In genomic region chr11:6777566-6777965, GRCm38 (mm10) we compare ENCODE assay signal across 31 mouse cellular contexts. TPM values are rescaled to one million over a fixed set of nuclear protein-coding genes. Genes with fewer than 3 reads are reported as not detected.
DNase-seq lines count a peak whose midpoint lies in the region; ATAC-seq and TF ChIP-seq lines count a peak whose summit lies in the region.
"Had no signal": no experiment of that assay in that cellular context is flagged by ENCODE, and none has a peak within 500 bp of the region (broad histone marks: within the 10 kb centered on the region; RNA-seq: fewer than 3 reads in every experiment).

No protein-coding gene starts in this region.

- no peak overlapping the region for H3K27ac ChIP-seq in hindbrain, embryonic 14.5 days
- no peak overlapping the region for H3K27ac ChIP-seq in hindbrain, embryonic 10.5 days
- H3K27ac ChIP-seq: embryonic facial prominence, embryonic 13.5 days; embryonic facial prominence, embryonic 15.5 days; forebrain, embryonic 10.5 days; forebrain, embryonic 12.5 days had no signal

- H3K9ac ChIP-seq in hindbrain, embryonic 14.5 days, result no peak overlapping the region
- H3K9ac ChIP-seq: embryonic facial prominence, embryonic 13.5 days; embryonic facial prominence, embryonic 15.5 days; forebrain, embryonic 12.5 days had no signal

- ATAC-seq in hindbrain, embryonic 14.5 days (ENCODE audit: low FRiP score), result no peak
- ATAC-seq: forebrain, embryonic 14.5 days; forebrain, embryonic 16.5 days had no signal

- WGBS in hindbrain, embryonic 14.5 days, result 90% methylated on average over 1 of the region's 1 CpGs
- 83% methylated on average over 1 of the region's 1 CpGs for WGBS in hindbrain, embryonic 10.5 days

- H3K27me3 ChIP-seq in hindbrain, embryonic 14.5 days (ENCODE audit: control insufficient read depth, insufficient read depth, low read length), result no peaks in the 10 kb centered on the region
- H3K27me3 ChIP-seq in hindbrain, embryonic 10.5 days (ENCODE audit: insufficient read depth, poor library complexity, severe bottlenecking), result no peaks in the 10 kb centered on the region
- no peaks in the 10 kb centered on the region for H3K27me3 ChIP-seq in E14TG2a.4 (ENCODE audit: insufficient read depth, low read length)
- H3K27me3 ChIP-seq: embryonic facial prominence, embryonic 13.5 days; embryonic facial prominence, embryonic 15.5 days had no signal

- no peaks in the 10 kb centered on the region for H3K4me1 ChIP-seq in hindbrain, embryonic 14.5 days (replicated peaks; ENCODE audit: control insufficient read depth, insufficient read depth, low read length)
- peaks cover 14% of the 10 kb centered on the region; the same call in 1 of the 2 replicates for H3K4me1 ChIP-seq in hindbrain, embryonic 10.5 days (replicated peaks)
- H3K4me1 ChIP-seq in E14TG2a.4 (replicated peaks; ENCODE audit: low read depth, low read length), result peaks cover 52% of the 10 kb centered on the region
- H3K4me1 ChIP-seq: embryonic facial prominence, embryonic 13.5 days; embryonic facial prominence, embryonic 15.5 days had no signal

- TF ChIP-seq CTCF in E14TG2a.4 (conservative IDR thresholded peaks at IDR 0.05; ENCODE audit: low read length), result no peak

- no peak overlapping the region for H3K4me3 ChIP-seq in hindbrain, embryonic 14.5 days (replicated peaks; ENCODE audit: low read length)
- H3K4me3 ChIP-seq in hindbrain, embryonic 10.5 days, result no peak overlapping the region
- H3K4me3 ChIP-seq in E14TG2a.4 (replicated peaks; ENCODE audit: low read length), result peak overlapping the region; percentile 20; the same call in 1 of the 2 replicates
- H3K4me3 ChIP-seq: embryonic facial prominence, embryonic 13.5 days; embryonic facial prominence, embryonic 15.5 days; erythroblast, embryonic 14.5 days; forebrain, embryonic 10.5 days; forebrain, embryonic 12.5 days had no signal

- H3K36me3 ChIP-seq in hindbrain, embryonic 14.5 days (replicated peaks; ENCODE audit: control insufficient read depth, insufficient read depth), result no peaks in the 10 kb centered on the region
- no peaks in the 10 kb centered on the region for H3K36me3 ChIP-seq in hindbrain, embryonic 10.5 days
- peaks cover 20% of the 10 kb centered on the region for H3K36me3 ChIP-seq in E14TG2a.4 (ENCODE audit: insufficient read depth, low read length)
- H3K36me3 ChIP-seq: embryonic facial prominence, embryonic 13.5 days; embryonic facial prominence, embryonic 15.5 days; forebrain, embryonic 10.5 days; forebrain, embryonic 12.5 days had no signal

- no peak overlapping the region for H3K4me2 ChIP-seq in hindbrain, embryonic 14.5 days (replicated peaks)
- H3K4me2 ChIP-seq: embryonic facial prominence, embryonic 13.5 days; embryonic facial prominence, embryonic 15.5 days; forebrain, embryonic 12.5 days had no signal

- peak; percentile 7 for DNase-seq in hindbrain, embryonic 14.5 days (ENCODE audit: low spot score)
- DNase-seq in hindbrain, embryonic 10.5 days (ENCODE audit: low spot score), result no peak
- DNase-seq in ES-CJ7 (ENCODE audit: low read depth, low spot score), result peak; percentile 60
- peak; percentile 49 for DNase-seq in ZHBTc4 (ENCODE audit: low read depth, low spot score)
- DNase-seq in heart, adult 18-20 months, result no peak
- DNase-seq in left cerebral cortex, postnatal 10 days (ENCODE audit: extremely low spot score in 1 of 2, low spot score in 2 of 2), result no peak
- DNase-seq: adrenal gland, adult 2 months; adrenal gland, postnatal 10 days; adrenal gland, postnatal 25 days; cerebellum, adult 11 months; cerebellum, adult 18-20 months; cerebellum, adult 8-10 months; cerebellum, adult 9-11 months; cerebellum, postnatal 14 days; cerebellum, postnatal 36 days; embryo, embryonic 11 days had no signal

- H3K9me3 ChIP-seq in hindbrain, embryonic 14.5 days (ENCODE audit: control insufficient read depth, low read length), result no peaks in the 10 kb centered on the region
- no peaks in the 10 kb centered on the region; the same call in 1 of the 2 replicates for H3K9me3 ChIP-seq in hindbrain, embryonic 10.5 days
- peaks cover 70% of the 10 kb centered on the region for H3K9me3 ChIP-seq in E14TG2a.4 (ENCODE audit: low read length)
- H3K9me3 ChIP-seq: embryonic facial prominence, embryonic 13.5 days; embryonic facial prominence, embryonic 15.5 days; forebrain, embryonic 10.5 days; forebrain, embryonic 12.5 days had no signal

- intact Hi-C loops in left cerebral cortex, postnatal 10 days (cut with DNase I), result no loop called here

RNA-seq across cellular contexts. Expression of gene Gm11983, which starts 59.9 kb away (rescaled TPM):
- not detected in 2 replicates for polyA plus RNA-seq in hindbrain, embryonic 14.5 days (2014; fragmentation: Nextera tagmentation; extraction: Ambion mirVana)
- not detected in 2 replicates for polyA plus RNA-seq in hindbrain, embryonic 10.5 days (2016; fragmentation: Nextera tagmentation; extraction: Ambion mirVana)
- not detected for total RNA-seq in heart, adult 18-20 months (2021)
- not detected for total RNA-seq in left cerebral cortex, postnatal 10 days (2021)
- total RNA-seq: adrenal gland, adult 2 months; adrenal gland, postnatal 10 days; adrenal gland, postnatal 25 days; adrenal gland, postnatal 4 days; common myeloid progenitor, adult 5-6 weeks; ES-E14; MEL had no signal
- polyA plus RNA-seq: adrenal gland, adult 2 months; brain, embryonic 14.5 days; C2C12; embryonic facial prominence, embryonic 11.5 days; embryonic facial prominence, embryonic 13.5 days; embryonic facial prominence, embryonic 15.5 days; erythroblast, embryonic 14.5 days; forebrain, embryonic 10.5 days; forebrain, embryonic 12.5 days; forebrain, embryonic 14.5 days; forebrain, embryonic 16.5 days had no signal

Comparison
In these comparisons a context has a peak if more than half of its experiments do, and no peak if none do; other contexts are left out.
1. DNase-seq: peak in hindbrain, embryonic 14.5 days (single experiment), ES-CJ7 (single experiment) and ZHBTc4 (single experiment); none in hindbrain, embryonic 10.5 days (single experiment), heart, adult 18-20 months (0 of 2) and left cerebral cortex, postnatal 10 days (0 of 2).